Mouse (Mus musculus): ENCODE results near the gene Pcsk6. TPM values are rescaled to one million over a fixed set of nuclear protein-coding genes. Genes with fewer than 3 reads are reported as not detected.

Pcsk6 gene
- polyA plus RNA-seq, 1 experiment from 2014 or later = 4.3 TPM

GRCm38 (mm10) chr7:66036809-66037208 is 175.3 kb downstream of the Pcsk6 start:
- Histone ChIP-seq H3K27me3 (ENCODE audit: control insufficient read depth, insufficient read depth, low read length) (no peaks in the 10 kb centered on the region), H3K9me3 (ENCODE audit: control insufficient read depth, low read depth, low read length) (no peaks in the 10 kb centered on the region), H3K4me3 (ENCODE audit: low read depth, low read length) (no peak overlapping the region), H3K4me2 (replicated peaks; ENCODE audit: low read depth, low read length) (no peak overlapping the region), H3K9ac (replicated peaks; ENCODE audit: low read depth, low read length) (no peak overlapping the region), H3K36me3 (ENCODE audit: control insufficient read depth, insufficient read depth, low read length) (no peaks in the 10 kb centered on the region), H3K4me1 (ENCODE audit: control insufficient read depth, insufficient read depth, low read length) (peaks cover 7% of the 10 kb centered on the region; the same call in 1 of the 2 replicates), H3K27ac (ENCODE audit: low read length) (no peak overlapping the region)
- no peak for ATAC-seq (ENCODE audit: insufficient number of reproducible peaks, insufficient read depth, low FRiP score, low read depth)
- WGBS = 41% methylated on average over 8 of the region's 8 CpGs

GRCm38 (mm10) chr7:66038261-66038660 is 176.7 kb downstream of the Pcsk6 start:
- no peak for ATAC-seq (ENCODE audit: insufficient number of reproducible peaks, insufficient read depth, low FRiP score, low read depth)
- H3K9me3 ChIP-seq (ENCODE audit: control insufficient read depth, low read depth, low read length) = no peaks in the 10 kb centered on the region
- no peaks in the 10 kb centered on the region for H3K27me3 ChIP-seq (ENCODE audit: control insufficient read depth, insufficient read depth, low read length)
- H3K27ac ChIP-seq (ENCODE audit: low read length) = no peak overlapping the region
- no peak overlapping the region for H3K9ac ChIP-seq (replicated peaks; ENCODE audit: low read depth, low read length)
- no peak overlapping the region for H3K4me3 ChIP-seq (ENCODE audit: low read depth, low read length)
- H3K4me1 ChIP-seq (ENCODE audit: control insufficient read depth, insufficient read depth, low read length) = peaks cover 7% of the 10 kb centered on the region; the same call in 1 of the 2 replicates
- H3K4me2 ChIP-seq (replicated peaks; ENCODE audit: low read depth, low read length) = no peak overlapping the region
- WGBS = 68% methylated on average over 3 of the region's 3 CpGs
- H3K36me3 ChIP-seq (ENCODE audit: control insufficient read depth, insufficient read depth, low read length) = no peaks in the 10 kb centered on the region

GRCm38 (mm10) chr7:66038730-66039129 is 177.2 kb downstream of the Pcsk6 start:
- ATAC-seq (ENCODE audit: insufficient number of reproducible peaks, insufficient read depth, low FRiP score, low read depth) = no peak
- Histone ChIP-seq H3K4me1 (ENCODE audit: control insufficient read depth, insufficient read depth, low read length) (peaks cover 7% of the 10 kb centered on the region; the same call in 1 of the 2 replicates), H3K4me2 (replicated peaks; ENCODE audit: low read depth, low read length) (no peak overlapping the region), H3K36me3 (ENCODE audit: control insufficient read depth, insufficient read depth, low read length) (no peaks in the 10 kb centered on the region), H3K4me3 (ENCODE audit: low read depth, low read length) (no peak overlapping the region), H3K27me3 (ENCODE audit: control insufficient read depth, insufficient read depth, low read length) (no peaks in the 10 kb centered on the region), H3K9ac (replicated peaks; ENCODE audit: low read depth, low read length) (no peak overlapping the region), H3K9me3 (ENCODE audit: control insufficient read depth, low read depth, low read length) (no peaks in the 10 kb centered on the region), H3K27ac (ENCODE audit: low read length) (no peak overlapping the region)
- 84% methylated on average over 11 of the region's 11 CpGs for WGBS

GRCm38 (mm10) chr7:66040026-66040814 is 178.7 kb downstream of the Pcsk6 start:
- Histone ChIP-seq H3K36me3 (ENCODE audit: control insufficient read depth, insufficient read depth, low read length) (no peaks in the 10 kb centered on the region), H3K9ac (replicated peaks; ENCODE audit: low read depth, low read length) (no peak overlapping the region), H3K9me3 (ENCODE audit: control insufficient read depth, low read depth, low read length) (no peaks in the 10 kb centered on the region), H3K4me2 (replicated peaks; ENCODE audit: low read depth, low read length) (no peak overlapping the region), H3K4me3 (ENCODE audit: low read depth, low read length) (no peak overlapping the region), H3K27ac (ENCODE audit: low read length) (no peak overlapping the region), H3K4me1 (ENCODE audit: control insufficient read depth, insufficient read depth, low read length) (peaks cover 10% of the 10 kb centered on the region; the same call in 1 of the 2 replicates), H3K27me3 (ENCODE audit: control insufficient read depth, insufficient read depth, low read length) (no peaks in the 10 kb centered on the region)
- ATAC-seq (ENCODE audit: insufficient number of reproducible peaks, insufficient read depth, low FRiP score, low read depth) = no peak
- WGBS = 74% methylated on average over 18 of the region's 18 CpGs

- Histone ChIP-seq H3K4me2 (replicated peaks; ENCODE audit: low read depth, low read length) (no peak within 1 kb of the TSS), H3K4me3 (ENCODE audit: low read depth, low read length) (no peak within 1 kb of the TSS), H3K27ac (ENCODE audit: low read length) (no peak within 1 kb of the TSS), H3K9ac (replicated peaks; ENCODE audit: low read depth, low read length) (no peak within 1 kb of the TSS), H3K9me3 (ENCODE audit: control insufficient read depth, low read depth, low read length) (no peaks in the 10 kb centered on the region), H3K36me3 (ENCODE audit: control insufficient read depth, insufficient read depth, low read length) (no peaks in the 10 kb centered on the region), H3K27me3 (ENCODE audit: control insufficient read depth, insufficient read depth, low read length) (no peaks in the 10 kb centered on the region), H3K4me1 (ENCODE audit: control insufficient read depth, insufficient read depth, low read length) (0 out of 2 replicates have a peak, but pooled peaks cover 4% of the 10 kb centered on the region)
- ATAC-seq (ENCODE audit: insufficient number of reproducible peaks, insufficient read depth, low FRiP score, low read depth) = no peak
- WGBS = 60% methylated on average over 10 of the region's 10 CpGs
Measured at GRCm38 (mm10) chr7:66043552-66044459, 182.3 kb downstream of the Pcsk6 start, which contains the start of gene Gm45213. Gene Gm45213 (plus strand): TSS chr7:66043602.

- 61% methylated on average over 9 of the region's 9 CpGs for WGBS
- 0 out of 2 replicates have a peak, but pooled peaks cover 4% of the 10 kb centered on the region for H3K4me1 ChIP-seq (ENCODE audit: control insufficient read depth, insufficient read depth, low read length)
- no peak for ATAC-seq (ENCODE audit: insufficient number of reproducible peaks, insufficient read depth, low FRiP score, low read depth)
Measured at GRCm38 (mm10) chr7:66044617-66045016, 183.1 kb downstream of the Pcsk6 start.

GRCm38 (mm10) chr7:66046921-66047918 is 185.7 kb downstream of the Pcsk6 start:
- H3K4me2 ChIP-seq (replicated peaks; ENCODE audit: low read depth, low read length) = no peak overlapping the region
- no peaks in the 10 kb centered on the region for H3K27me3 ChIP-seq (ENCODE audit: control insufficient read depth, insufficient read depth, low read length)
- no peak overlapping the region for H3K27ac ChIP-seq (ENCODE audit: low read length)
- 0 out of 2 replicates have a peak, but pooled peaks cover 4% of the 10 kb centered on the region for H3K4me1 ChIP-seq (ENCODE audit: control insufficient read depth, insufficient read depth, low read length)
- no peak overlapping the region for H3K9ac ChIP-seq (replicated peaks; ENCODE audit: low read depth, low read length)
- 57% methylated on average over 17 of the region's 17 CpGs for WGBS
- no peak for ATAC-seq (ENCODE audit: insufficient number of reproducible peaks, insufficient read depth, low FRiP score, low read depth)
- H3K36me3 ChIP-seq (ENCODE audit: control insufficient read depth, insufficient read depth, low read length) = no peaks in the 10 kb centered on the region
- H3K4me3 ChIP-seq (ENCODE audit: low read depth, low read length) = no peak overlapping the region
- no peaks in the 10 kb centered on the region for H3K9me3 ChIP-seq (ENCODE audit: control insufficient read depth, low read depth, low read length)

More at GRCm38 (mm10) chr7:66044617-66045016, 183.1 kb downstream of the Pcsk6 start:
- Histone ChIP-seq H3K27me3 (ENCODE audit: control insufficient read depth, insufficient read depth, low read length) (no peaks in the 10 kb centered on the region), H3K4me3 (ENCODE audit: low read depth, low read length) (no peak overlapping the region), H3K9ac (replicated peaks; ENCODE audit: low read depth, low read length) (no peak overlapping the region), H3K27ac (ENCODE audit: low read length) (no peak overlapping the region), H3K9me3 (ENCODE audit: control insufficient read depth, low read depth, low read length) (no peaks in the 10 kb centered on the region), H3K36me3 (ENCODE audit: control insufficient read depth, insufficient read depth, low read length) (no peaks in the 10 kb centered on the region), H3K4me2 (replicated peaks; ENCODE audit: low read depth, low read length) (no peak overlapping the region)
